Mouse (Mus musculus) liver, embryonic 15.5 days (tissue): ENCODE data around the gene Mettl26. TPM values are rescaled to one million over a fixed set of nuclear protein-coding genes. Genes with fewer than 3 reads are reported as not detected.
"Not testable (repeated sequence)": the region's sequence is repeated elsewhere in the genome, so short reads cannot be mapped to it uniquely, and the experiment has no call there.

ENCODE experiments used
- ATAC-seq: fragments of 200-750 bp; cut with Nextera tagmentation; 2 replicates; pipeline ENCODE4 v1.8.0; 2017; ENCODE audit warnings: moderate number of reproducible peaks, mild to moderate bottlenecking, moderate library complexity; ENCODE audit not compliant: insufficient read depth
- H3K27ac ChIP-seq: fragments of 300-500 bp; sonication (generic); replicated peaks from 2 replicates; pipeline ENCODE4 v1.5.1; 2015; ENCODE audit warnings: mild to moderate bottlenecking, inconsistent platforms
- H3K27me3 ChIP-seq: fragments of 300-500 bp; sonication (generic); 2 replicates; pipeline ENCODE4 v1.6.1; 2015; ENCODE audit warnings: mild to moderate bottlenecking, inconsistent platforms
- H3K36me3 ChIP-seq: fragments of 300-500 bp; sonication (generic); replicated peaks from 2 replicates; pipeline ENCODE4 v1.6.1; 2015; ENCODE audit warnings: moderate library complexity, mild to moderate bottlenecking, inconsistent platforms
- H3K4me1 ChIP-seq: fragments of 300-500 bp; sonication (generic); replicated peaks from 2 replicates; pipeline ENCODE4 v1.6.1; 2015; ENCODE audit warnings: inconsistent platforms
- H3K4me2 ChIP-seq: fragments of 300-500 bp; sonication (generic); 2 replicates; pipeline ENCODE4 v1.6.1; 2015; ENCODE audit warnings: moderate library complexity, mild to moderate bottlenecking, inconsistent platforms
- H3K4me3 ChIP-seq: fragments of 300-500 bp; sonication (generic); replicated peaks from 2 replicates; pipeline ENCODE4 v1.5.1; 2015; ENCODE audit warnings: mild to moderate bottlenecking, inconsistent platforms
- H3K9ac ChIP-seq: fragments of 300-500 bp; sonication (generic); 2 replicates; pipeline ENCODE4 v1.6.1; 2015; ENCODE audit warnings: moderate library complexity, mild to moderate bottlenecking, inconsistent platforms
- H3K9me3 ChIP-seq: fragments of 300-500 bp; sonication (generic); replicated peaks from 2 replicates; pipeline ENCODE4 v1.6.1; 2016; ENCODE audit warnings: inconsistent platforms
- WGBS: fragments of 180-500 bp; shearing (Covaris S2); methylation state at CpG from one replicate; pipeline ENCODE4 v1.1.7; 2015; ENCODE audit warnings: mixed read lengths; ENCODE audit not compliant: insufficient replicate concordance; 5-methylcytosine and 5-hydroxymethylcytosine counted together
- polyA plus RNA-seq: library from polyadenylated mRNA; unstranded; fragments of >200 nt; fragmentation: Nextera tagmentation; extraction: Ambion mirVana; gene quantifications from 2 replicates; pipeline ENCODE4 v1.2.1, GENCODE M21; 2015

Mettl26 gene
- polyA plus RNA-seq, 1 experiment from 2014 or later = 46.4 TPM

- whole genome bisulfite sequencing = 7% methylated on average over 6 of the region's 6 CpGs
- peak overlapping the region; percentile 75 for H3K9ac ChIP-seq
- H3K27me3 ChIP-seq = no peaks in the 10 kb centered on the region
- H3K27ac ChIP-seq = peak overlapping the region; percentile 68
- peak; percentile 12; the same call in 1 of the 2 replicates for ATAC-seq
- peaks cover 48% of the 10 kb centered on the region for H3K4me1 ChIP-seq
- H3K4me2 ChIP-seq = peak overlapping the region; percentile 98
- peak overlapping the region; percentile 80 for H3K4me3 ChIP-seq
- H3K9me3 ChIP-seq = no peaks in the 10 kb centered on the region
- peaks cover 20% of the 10 kb centered on the region for H3K36me3 ChIP-seq
Observed at GRCm38 (mm10) chr17:25861704-25862612, 12.9 kb upstream of the Mettl26 start.

GRCm38 (mm10) chr17:25863681-25864080 is 11.2 kb upstream of the Mettl26 start:
- Histone ChIP-seq H3K4me1 (peaks cover 59% of the 10 kb centered on the region), H3K9ac (no peak overlapping the region)
- no peak for ATAC-seq

DNA sequence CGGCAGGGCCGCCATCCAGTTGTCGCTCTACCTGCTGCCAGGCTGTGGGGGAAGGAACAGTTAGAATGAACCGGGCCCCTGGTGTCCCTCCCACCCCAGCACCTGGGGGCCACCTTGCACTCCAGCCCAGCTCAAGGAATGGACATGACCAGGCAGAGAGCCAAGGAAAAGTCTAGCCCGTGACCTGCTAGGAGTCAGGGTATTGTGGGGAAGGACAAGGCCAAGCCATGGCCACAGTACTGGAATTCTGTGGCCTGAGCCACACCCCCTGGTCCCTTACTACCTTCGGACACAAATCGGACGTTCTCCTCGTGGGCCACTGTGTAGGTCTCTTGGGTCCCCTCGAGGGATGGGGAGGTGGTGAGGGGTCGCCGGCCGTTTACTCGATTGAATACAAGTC is 10.6 kb upstream of the Mettl26 start:
- 85% methylated on average over 14 of the region's 14 CpGs for WGBS
- no peak overlapping the region for H3K4me3 ChIP-seq
- H3K9me3 ChIP-seq = no peaks in the 10 kb centered on the region
- H3K27me3 ChIP-seq = no peaks in the 10 kb centered on the region
- peaks cover 20% of the 10 kb centered on the region for H3K36me3 ChIP-seq
- peaks cover 63% of the 10 kb centered on the region for H3K4me1 ChIP-seq
- ATAC-seq = no peak
- H3K27ac ChIP-seq = no peak overlapping the region
- H3K4me2 ChIP-seq = no peak overlapping the region
- H3K9ac ChIP-seq = no peak overlapping the region

More at GRCm38 (mm10) chr17:25863681-25864080, 11.2 kb upstream of the Mettl26 start:
- Histone ChIP-seq H3K36me3 (peaks cover 20% of the 10 kb centered on the region), H3K4me2 (no peak overlapping the region), H3K27me3 (no peaks in the 10 kb centered on the region), H3K9me3 (no peaks in the 10 kb centered on the region), H3K4me3 (no peak overlapping the region), H3K27ac (no peak overlapping the region)
- WGBS = 79% methylated on average over 6 of the region's 6 CpGs

GRCm38 (mm10) chr17:25865288-25865687 is 9.6 kb upstream of the Mettl26 start:
- no peak overlapping the region for H3K4me2 ChIP-seq
- no peak overlapping the region for H3K27ac ChIP-seq
- H3K9ac ChIP-seq = no peak overlapping the region
- H3K4me3 ChIP-seq = no peak overlapping the region
- 81% methylated on average over 11 of the region's 11 CpGs for WGBS
- H3K9me3 ChIP-seq = no peaks in the 10 kb centered on the region
- no peaks in the 10 kb centered on the region for H3K27me3 ChIP-seq
- H3K36me3 ChIP-seq = peaks cover 20% of the 10 kb centered on the region
- ATAC-seq = no peak
- peaks cover 54% of the 10 kb centered on the region for H3K4me1 ChIP-seq

DNA sequence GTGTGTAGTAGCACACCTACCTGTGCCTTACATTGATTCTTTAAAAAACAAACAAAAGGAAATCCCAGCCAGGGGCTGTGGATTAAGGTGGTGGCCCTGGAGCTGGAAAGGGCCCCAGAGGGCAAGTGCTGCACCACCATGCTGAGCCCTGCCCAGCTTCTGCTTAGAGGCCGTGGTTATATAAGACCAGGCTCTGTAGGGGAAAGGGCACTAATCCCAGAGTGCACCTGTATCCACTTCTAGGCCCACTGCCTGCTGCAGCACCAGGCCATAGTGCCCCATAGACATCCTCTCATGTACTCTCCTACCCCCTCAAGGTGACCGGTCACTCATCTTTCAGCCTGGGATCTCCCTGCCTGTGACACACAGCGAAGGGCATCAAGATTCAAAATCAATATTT is 8.7 kb upstream of the Mettl26 start:
- Histone ChIP-seq H3K9ac (no peak overlapping the region), H3K36me3 (peaks cover 20% of the 10 kb centered on the region), H3K9me3 (no peaks in the 10 kb centered on the region), H3K4me1 (peaks cover 46% of the 10 kb centered on the region), H3K4me2 (peak overlapping the region; percentile 88; the same call in 1 of the 2 replicates), H3K4me3 (no peak overlapping the region), H3K27ac (no peak overlapping the region), H3K27me3 (no peaks in the 10 kb centered on the region)
- WGBS = 69% methylated on average over 3 of the region's 3 CpGs
- ATAC-seq = no peak

DNA sequence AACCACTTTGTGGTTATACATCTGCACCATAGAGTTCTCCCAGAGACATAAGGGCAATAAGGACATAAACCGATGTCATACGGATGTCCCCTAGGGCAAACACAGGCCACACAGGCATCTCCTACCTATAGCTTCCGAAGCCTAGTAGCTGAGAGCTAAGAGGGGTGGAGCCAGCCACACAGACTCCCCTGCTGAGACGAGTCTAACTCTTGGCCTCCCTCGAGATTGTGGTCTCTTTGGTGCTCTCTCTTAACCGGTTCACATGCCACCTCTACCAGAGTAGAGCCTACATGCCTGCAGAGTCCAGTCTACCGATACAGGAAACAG is 7.4 kb upstream of the Mettl26 start:
- peak overlapping the region; percentile 69 for H3K4me3 ChIP-seq
- H3K27me3 ChIP-seq = no peaks in the 10 kb centered on the region
- peak; percentile 33 for ATAC-seq

GRCm38 (mm10) chr17:25867836-25868600 is 6.9 kb upstream of the Mettl26 start:
- Histone ChIP-seq H3K9ac (peak overlapping the region; percentile 66), H3K4me1 (peaks cover 32% of the 10 kb centered on the region), H3K9me3 (no peaks in the 10 kb centered on the region), H3K4me3 (peak overlapping the region; percentile 69), H3K36me3 (peaks cover 20% of the 10 kb centered on the region), H3K27ac (peak overlapping the region; percentile 77), H3K4me2 (peak overlapping the region; percentile 88), H3K27me3 (no peaks in the 10 kb centered on the region)
- peak; percentile 53 for ATAC-seq
- under 1% methylated on average over 42 of the region's 42 CpGs for WGBS

More for the DNA sequence above, 7.4 kb upstream of the Mettl26 start:
- H3K4me1 ChIP-seq = peaks cover 34% of the 10 kb centered on the region
- no peaks in the 10 kb centered on the region for H3K9me3 ChIP-seq
- WGBS = 4% methylated on average over 7 of the region's 7 CpGs
- peak overlapping the region; percentile 88 for H3K4me2 ChIP-seq
- peak overlapping the region; percentile 77 for H3K27ac ChIP-seq
- peaks cover 20% of the 10 kb centered on the region for H3K36me3 ChIP-seq
- peak overlapping the region; percentile 66 for H3K9ac ChIP-seq

DNA sequence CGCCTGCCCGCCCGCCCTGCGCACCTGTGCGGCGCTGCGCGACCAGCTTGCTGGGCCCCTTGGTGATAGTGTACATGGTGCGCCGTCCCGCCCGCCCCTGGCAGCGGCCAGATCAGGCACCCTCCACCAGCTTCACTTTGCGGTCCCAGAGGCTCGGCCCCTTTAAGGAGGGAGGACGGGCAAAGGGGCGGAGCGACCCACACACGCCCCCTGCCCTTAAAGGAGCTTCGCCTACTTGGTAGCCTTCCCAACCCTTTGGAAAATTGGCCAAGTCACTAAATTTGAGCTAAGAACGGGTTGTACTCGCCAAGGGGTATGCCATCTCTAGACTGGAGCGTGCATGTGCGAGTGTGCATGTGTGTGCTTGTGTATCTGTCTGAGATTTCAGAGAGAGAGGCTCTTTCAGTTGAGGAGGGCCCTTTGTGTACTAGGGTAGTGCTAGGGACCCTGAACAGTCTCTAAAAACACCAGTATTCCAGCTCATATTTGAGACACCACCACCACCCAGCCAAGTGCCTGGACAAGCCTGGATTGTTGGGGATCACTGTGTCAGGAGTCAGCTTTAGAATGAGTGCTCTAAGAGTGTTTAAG is 6.2 kb upstream of the Mettl26 start, which contains the start of gene Mcrip2:
Gene Mcrip2, minus strand, starts transcription at position 164 of the 591 bp plus-strand sequence.
- Histone ChIP-seq H3K4me1 (peaks cover 32% of the 10 kb centered on the region), H3K9ac (peak within 1 kb of the TSS; percentile 66), H3K36me3 (peaks cover 16% of the 10 kb centered on the region), H3K4me3 (peak within 1 kb of the TSS; percentile 69), H3K27me3 (no peaks in the 10 kb centered on the region), H3K4me2 (peak within 1 kb of the TSS; percentile 88), H3K27ac (peak within 1 kb of the TSS; percentile 77), H3K9me3 (no peaks in the 10 kb centered on the region)
- 0% methylated on average over 24 of the region's 24 CpGs for WGBS
- peak; percentile 68 for ATAC-seq

DNA sequence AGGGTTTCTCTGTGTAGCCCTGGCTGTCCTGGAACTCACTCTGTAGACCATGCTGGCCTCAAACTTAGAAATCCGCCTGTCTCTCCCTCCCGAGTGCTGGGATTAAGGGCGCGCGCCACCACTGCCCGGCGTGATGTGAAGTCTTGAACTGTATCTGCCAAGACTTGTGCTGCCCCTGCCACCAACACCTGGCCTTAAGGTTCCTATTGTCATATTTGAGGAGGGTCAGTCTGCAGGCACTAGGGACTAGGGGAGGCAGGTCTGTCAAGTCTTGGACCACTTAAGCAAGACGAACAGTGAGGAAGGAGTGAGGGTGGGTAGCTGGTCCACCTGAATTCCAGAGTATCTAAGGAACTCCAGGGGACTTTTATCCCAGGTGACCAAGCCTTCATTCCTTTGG is 5.4 kb upstream of the Mettl26 start:
- Histone ChIP-seq H3K27me3 (no peaks in the 10 kb centered on the region), H3K36me3 (peaks cover 8% of the 10 kb centered on the region), H3K4me1 (peaks cover 39% of the 10 kb centered on the region), H3K9ac (no peak overlapping the region), H3K4me3 (no peak overlapping the region), H3K4me2 (no peak overlapping the region), H3K9me3 (no peaks in the 10 kb centered on the region), H3K27ac (no peak overlapping the region)
- ATAC-seq = no peak
- 81% methylated on average over 8 of the region's 8 CpGs for WGBS

DNA sequence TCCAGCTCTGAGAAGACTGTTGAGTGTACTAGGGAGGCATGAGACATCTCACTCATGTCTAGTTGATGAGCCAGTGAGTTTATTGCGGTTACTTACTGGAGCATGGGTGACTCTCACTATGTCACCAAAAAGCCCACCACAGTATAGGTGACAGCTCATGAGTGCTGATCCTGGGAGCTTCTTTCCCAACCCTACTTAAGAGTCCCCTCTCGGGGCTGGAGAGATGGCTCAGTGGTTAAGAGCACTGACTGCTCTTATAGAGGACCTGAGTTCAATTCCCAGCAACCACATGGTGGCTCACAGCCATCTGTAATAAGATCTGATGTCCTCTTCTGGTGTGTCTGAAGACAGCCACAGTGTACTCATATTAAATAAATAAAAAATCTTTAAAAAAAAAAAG is 4.9 kb upstream of the Mettl26 start:
- Histone ChIP-seq H3K27me3 (no peaks in the 10 kb centered on the region), H3K9me3 (no peaks in the 10 kb centered on the region), H3K36me3 (peaks cover 6% of the 10 kb centered on the region; the same call in 1 of the 2 replicates), H3K4me1 (peaks cover 42% of the 10 kb centered on the region), H3K9ac (no peak overlapping the region), H3K4me2 (no peak overlapping the region), H3K4me3 (no peak overlapping the region), H3K27ac (no peak overlapping the region)
- WGBS = 75% methylated on average over 2 of the region's 2 CpGs
- no peak for ATAC-seq

- not testable (repeated sequence) for H3K4me2 ChIP-seq, H3K36me3 ChIP-seq, H3K4me3 ChIP-seq, H3K27ac ChIP-seq, H3K9ac ChIP-seq, ATAC-seq, H3K9me3 ChIP-seq, H3K27me3 ChIP-seq
- H3K4me1 ChIP-seq = peaks cover 49% of the 10 kb centered on the region
Observed at GRCm38 (mm10) chr17:25871566-25871965, 3.3 kb upstream of the Mettl26 start.
